Mouse (Mus musculus): Measurements from ENCODE around the gene Prkn. TPM values are rescaled to one million over a fixed set of nuclear protein-coding genes. Genes with fewer than 3 reads are reported as not detected.

Gene Prkn
- total RNA-seq, 2 experiments from 2014 or later, result 1.8 TPM; not detected in 1

- no peak for ATAC-seq (replicated peaks; ENCODE audit: poor library complexity, severe bottlenecking)
Observed at GRCm38 (mm10) chr17:11618886-11619590, 778.9 kb downstream of the Prkn start.

- no peak for ATAC-seq (replicated peaks; ENCODE audit: poor library complexity, severe bottlenecking)
Observed at GRCm38 (mm10) chr17:11620770-11621169, 780.6 kb downstream of the Prkn start.

GRCm38 (mm10) chr17:11621492-11621891 lies 781.3 kb downstream of the Prkn start:
- no peak for ATAC-seq (replicated peaks; ENCODE audit: poor library complexity, severe bottlenecking)

GRCm38 (mm10) chr17:11626306-11626705 lies 786.1 kb downstream of the Prkn start:
- no peak for ATAC-seq (replicated peaks; ENCODE audit: poor library complexity, severe bottlenecking)

GRCm38 (mm10) chr17:11635121-11635520 lies 794.9 kb downstream of the Prkn start:
- ATAC-seq (replicated peaks; ENCODE audit: poor library complexity, severe bottlenecking), result no peak

- ATAC-seq (replicated peaks; ENCODE audit: poor library complexity, severe bottlenecking), result peak; percentile 74
Observed at GRCm38 (mm10) chr17:11637642-11638041, 797.5 kb downstream of the Prkn start.

- ATAC-seq (replicated peaks; ENCODE audit: poor library complexity, severe bottlenecking), result peak; percentile 89
Observed at GRCm38 (mm10) chr17:11638451-11638850, 798.3 kb downstream of the Prkn start.

- no peak for ATAC-seq (replicated peaks; ENCODE audit: poor library complexity, severe bottlenecking)
Observed at GRCm38 (mm10) chr17:11639786-11640185, 799.6 kb downstream of the Prkn start.

GRCm38 (mm10) chr17:11642328-11642727 lies 802.1 kb downstream of the Prkn start:
- no peak for ATAC-seq (replicated peaks; ENCODE audit: poor library complexity, severe bottlenecking)

GRCm38 (mm10) chr17:11644016-11644415 lies 803.8 kb downstream of the Prkn start:
- ATAC-seq (replicated peaks; ENCODE audit: poor library complexity, severe bottlenecking), result no peak

GRCm38 (mm10) chr17:11644873-11645464 lies 804.8 kb downstream of the Prkn start:
- ATAC-seq (replicated peaks; ENCODE audit: poor library complexity, severe bottlenecking), result no peak

- no peak for ATAC-seq (replicated peaks; ENCODE audit: poor library complexity, severe bottlenecking)
Observed at GRCm38 (mm10) chr17:11656397-11656796, 816.2 kb downstream of the Prkn start.

- peak; percentile 46; the same call in 1 of the 2 replicates for ATAC-seq (replicated peaks; ENCODE audit: poor library complexity, severe bottlenecking)
Observed at GRCm38 (mm10) chr17:11656878-11657277, 816.7 kb downstream of the Prkn start.

- ATAC-seq (replicated peaks; ENCODE audit: poor library complexity, severe bottlenecking), result no peak
Observed at GRCm38 (mm10) chr17:11661898-11662297, 821.7 kb downstream of the Prkn start.

GRCm38 (mm10) chr17:11663437-11663836 lies 823.3 kb downstream of the Prkn start:
- ATAC-seq (replicated peaks; ENCODE audit: poor library complexity, severe bottlenecking), result no peak

GRCm38 (mm10) chr17:11664610-11665345 lies 824.6 kb downstream of the Prkn start:
- ATAC-seq (replicated peaks; ENCODE audit: poor library complexity, severe bottlenecking), result no peak

- ATAC-seq (replicated peaks; ENCODE audit: poor library complexity, severe bottlenecking), result no peak
Observed at GRCm38 (mm10) chr17:11679716-11680115, 839.5 kb downstream of the Prkn start.

GRCm38 (mm10) chr17:11680456-11680855 lies 840.3 kb downstream of the Prkn start:
- ATAC-seq (replicated peaks; ENCODE audit: poor library complexity, severe bottlenecking), result no peak

GRCm38 (mm10) chr17:11681825-11682372 lies 841.7 kb downstream of the Prkn start:
- no peak for ATAC-seq (replicated peaks; ENCODE audit: poor library complexity, severe bottlenecking)

- ATAC-seq (replicated peaks; ENCODE audit: poor library complexity, severe bottlenecking), result no peak
Observed at GRCm38 (mm10) chr17:11705005-11705404, 864.8 kb downstream of the Prkn start.

- no peak for ATAC-seq (replicated peaks; ENCODE audit: poor library complexity, severe bottlenecking)
Observed at GRCm38 (mm10) chr17:11705761-11706160, 865.6 kb downstream of the Prkn start.
